Mouse (Mus musculus) lung, postnatal 0 days (tissue): ENCODE data around the gene Cpxm1. TPM values are rescaled to one million over a fixed set of nuclear protein-coding genes. Genes with fewer than 3 reads are reported as not detected.

Source experiments
- ATAC-seq: fragments of 200-750 bp; cut with Nextera tagmentation; 2 replicates; pipeline ENCODE4 v1.8.0; 2017; ENCODE audit warnings: moderate library complexity
- DNase-seq: peaks from one replicate; pipeline ENCODE4 v3.0.0-alpha.2; 2016; ENCODE audit warnings: low spot score
- H3K27ac ChIP-seq: fragments of 300-500 bp; sonication (generic); 2 replicates; pipeline ENCODE4 v1.5.1; 2014; ENCODE audit warnings: antibody characterized with exemption, mild to moderate bottlenecking, low read length, mixed read lengths
- H3K27me3 ChIP-seq: fragments of 300-500 bp; sonication (generic); replicated peaks from 2 replicates; pipeline ENCODE4 v1.6.1; 2014; ENCODE audit warnings: low read length, mixed read lengths; ENCODE audit not compliant: insufficient read depth
- H3K36me3 ChIP-seq: fragments of 300-500 bp; sonication (generic); 2 replicates; pipeline ENCODE4 v1.6.1; 2014; ENCODE audit warnings: low read length, mixed read lengths; ENCODE audit not compliant: insufficient read depth
- H3K4me1 ChIP-seq: fragments of 300-500 bp; sonication (generic); 2 replicates; pipeline ENCODE4 v1.6.1; 2014; ENCODE audit warnings: antibody characterized with exemption, low read depth, low read length, mixed read lengths; ENCODE audit not compliant: insufficient read depth
- H3K4me2 ChIP-seq: fragments of 300-500 bp; sonication (generic); replicated peaks from 2 replicates; pipeline ENCODE4 v1.6.1; 2014; ENCODE audit warnings: low read depth, mild to moderate bottlenecking, low read length, moderate library complexity, mixed read lengths
- H3K4me3 ChIP-seq: fragments of 300-500 bp; sonication (generic); 2 replicates; pipeline ENCODE4 v1.5.1; 2014; ENCODE audit warnings: low read depth, low read length
- H3K9ac ChIP-seq: fragments of 300-500 bp; sonication (generic); replicated peaks from 2 replicates; pipeline ENCODE4 v1.6.1; 2014; ENCODE audit warnings: low read depth, mild to moderate bottlenecking
- H3K9me3 ChIP-seq: fragments of 300-500 bp; sonication (generic); 2 replicates; pipeline ENCODE4 v1.6.1; 2016; ENCODE audit warnings: low read length, mixed read lengths
- CTCF ChIP-seq: IDR thresholded peaks from 2 replicates; pipeline ENCODE4 v1.5.1; 2016; ENCODE audit warnings: antibody characterized with exemption, mild to moderate bottlenecking
- EP300 ChIP-seq: IDR thresholded peaks from 2 replicates; pipeline ENCODE4 v1.6.1; 2016; ENCODE audit warnings: antibody characterized with exemption, mild to moderate bottlenecking, control low read depth
- WGBS: fragments of 180-500 bp; shearing (Covaris S2); extraction: QIAGEN DNeasy Blood & Tissue Kit; methylation state at CpG from one replicate; pipeline ENCODE4 v1.1.7; 2014; 5-methylcytosine and 5-hydroxymethylcytosine counted together
- polyA plus RNA-seq: library from polyadenylated mRNA; unstranded; fragments of >200 nt; fragmentation: Nextera tagmentation; extraction: Ambion mirVana; gene quantifications from 2 replicates; pipeline ENCODE4 v1.2.1, GENCODE M21; 2015

The Cpxm1 gene
- 13.9 and 14.9 TPM in 2 replicates for polyA plus RNA-seq

DNA sequence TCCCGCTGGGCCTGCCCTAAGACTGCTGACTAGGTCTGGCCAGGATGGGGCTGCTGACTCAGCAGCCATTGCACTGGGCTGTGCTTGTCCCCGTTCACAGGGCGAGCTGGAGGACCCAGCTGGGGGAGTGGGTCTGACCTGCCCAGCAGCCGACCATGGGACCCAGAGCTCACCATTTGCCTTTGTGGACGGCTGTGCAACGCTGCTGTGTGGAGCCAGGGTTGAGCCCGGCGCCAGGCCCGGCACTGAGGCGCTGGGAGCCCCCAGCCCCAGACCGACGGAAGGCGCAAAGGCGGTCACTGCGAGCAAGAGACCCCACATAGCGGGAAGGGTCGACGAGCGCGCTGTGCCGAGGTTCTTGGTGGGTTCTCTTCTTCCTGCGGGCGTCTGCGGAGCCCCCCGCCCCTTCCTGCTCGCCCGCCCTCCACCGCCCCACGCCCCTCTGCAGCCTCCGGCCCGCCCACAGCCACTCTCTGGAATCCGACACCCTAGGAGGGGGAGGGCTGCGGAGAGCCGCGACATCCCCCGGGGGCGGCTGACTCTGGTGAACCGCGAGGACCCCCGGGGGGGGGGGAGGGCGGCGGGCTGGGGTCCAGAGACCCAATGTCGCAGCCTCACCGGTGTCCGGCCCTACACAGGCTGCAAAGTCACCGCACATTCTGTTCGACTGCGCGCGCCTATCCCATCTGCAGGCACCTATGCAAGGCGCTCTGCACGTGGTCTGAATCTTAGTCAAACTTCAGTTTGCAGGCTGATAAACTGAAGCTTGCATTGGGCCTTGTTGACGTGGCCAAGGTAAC, at the start of gene Cpxm1:
Cpxm1 (minus strand) TSS at position 389 of the 800 bp plus-strand sequence.
- TF ChIP-seq EP300 (no peak), CTCF (no peak)
- Histone ChIP-seq H3K27ac (no peak within 1 kb of the TSS), H3K4me3 (peak within 1 kb of the TSS; percentile 53), H3K4me1 (no peaks in the 10 kb centered on the region), H3K9me3 (no peaks in the 10 kb centered on the region), H3K36me3 (no peaks in the 10 kb centered on the region), H3K4me2 (peak within 1 kb of the TSS; percentile 90), H3K27me3 (no peaks in the 10 kb centered on the region), H3K9ac (0 out of 2 replicates have a peak within 1 kb of the TSS, but pooled peaks have one; percentile 16)
- ATAC-seq, result peak; percentile 56
- WGBS, result 5% methylated on average over 38 of the region's 53 CpGs
- peak; percentile 19 for DNase-seq

DNA sequence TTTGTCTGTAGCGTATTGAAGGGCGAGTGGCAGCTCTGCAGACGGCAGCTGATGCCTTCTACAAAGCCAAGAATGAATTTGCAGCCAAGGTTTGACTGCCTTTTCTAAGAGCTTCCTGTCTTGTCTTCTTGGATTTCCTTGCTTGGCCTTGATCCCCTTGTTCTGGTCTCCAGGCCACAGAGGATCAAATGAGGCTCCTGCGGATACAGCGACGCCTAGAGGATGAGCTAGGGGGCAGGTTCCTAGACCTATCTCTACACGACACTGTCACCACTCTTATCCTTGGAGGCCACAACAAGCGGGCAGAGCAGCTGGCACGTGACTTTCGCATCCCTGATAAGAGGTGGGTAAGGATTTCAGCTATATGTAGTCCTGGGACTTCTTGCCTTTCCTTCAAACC, 44.8 kb upstream of the Cpxm1 start:
- Histone ChIP-seq H3K4me1 (no peaks in the 10 kb centered on the region), H3K36me3 (peaks cover 25% of the 10 kb centered on the region; the same call in 1 of the 2 replicates), H3K4me2 (no peak overlapping the region), H3K9me3 (no peaks in the 10 kb centered on the region), H3K27me3 (no peaks in the 10 kb centered on the region), H3K27ac (no peak overlapping the region), H3K4me3 (no peak overlapping the region), H3K9ac (no peak overlapping the region)
- no peak for ATAC-seq
- DNase-seq, result no peak
- WGBS, result 85% methylated on average over 10 of the region's 10 CpGs
- no peak for TF ChIP-seq EP300
- TF ChIP-seq CTCF, result no peak

DNA sequence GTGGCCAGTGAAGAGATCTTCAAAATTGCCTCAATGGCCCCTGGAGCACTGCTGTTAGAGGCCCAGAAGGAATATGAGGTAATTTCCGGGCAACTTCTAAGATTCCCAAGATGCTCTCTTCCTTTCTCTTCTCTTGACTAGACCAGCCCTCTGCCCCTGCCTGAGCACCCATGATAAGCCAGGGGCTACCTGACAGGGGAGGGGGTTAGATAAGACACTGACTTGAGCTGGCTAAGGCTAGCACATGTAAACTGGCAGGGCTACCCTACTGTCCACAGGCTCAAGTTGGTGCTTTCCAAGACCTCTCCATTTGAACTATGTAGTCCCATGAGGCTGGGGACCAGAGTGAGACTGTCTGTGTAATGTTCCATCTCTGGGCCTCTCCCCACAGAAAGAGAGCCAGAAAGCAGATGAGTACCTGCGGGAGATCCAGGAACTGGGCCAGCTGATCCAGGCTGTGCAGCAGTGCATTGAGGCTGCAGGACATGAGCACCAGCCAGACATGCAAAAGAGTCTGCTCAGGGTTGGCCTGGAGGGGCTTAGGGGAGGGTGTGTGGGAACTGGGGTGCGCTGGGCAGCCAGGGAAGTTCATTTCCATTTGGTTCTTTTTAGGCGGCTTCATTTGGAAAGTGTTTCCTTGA, 42.6 kb upstream of the Cpxm1 start:
- ATAC-seq, result no peak
- WGBS, result 93% methylated on average over 4 of the region's 4 CpGs
- no peak for TF ChIP-seq EP300
- TF ChIP-seq CTCF, result no peak
- Histone ChIP-seq H3K9me3 (no peaks in the 10 kb centered on the region), H3K4me1 (no peaks in the 10 kb centered on the region), H3K27me3 (no peaks in the 10 kb centered on the region), H3K4me3 (no peak overlapping the region), H3K27ac (no peak overlapping the region), H3K36me3 (peaks cover 25% of the 10 kb centered on the region; the same call in 1 of the 2 replicates), H3K4me2 (no peak overlapping the region), H3K9ac (no peak overlapping the region)
- DNase-seq, result no peak

DNA sequence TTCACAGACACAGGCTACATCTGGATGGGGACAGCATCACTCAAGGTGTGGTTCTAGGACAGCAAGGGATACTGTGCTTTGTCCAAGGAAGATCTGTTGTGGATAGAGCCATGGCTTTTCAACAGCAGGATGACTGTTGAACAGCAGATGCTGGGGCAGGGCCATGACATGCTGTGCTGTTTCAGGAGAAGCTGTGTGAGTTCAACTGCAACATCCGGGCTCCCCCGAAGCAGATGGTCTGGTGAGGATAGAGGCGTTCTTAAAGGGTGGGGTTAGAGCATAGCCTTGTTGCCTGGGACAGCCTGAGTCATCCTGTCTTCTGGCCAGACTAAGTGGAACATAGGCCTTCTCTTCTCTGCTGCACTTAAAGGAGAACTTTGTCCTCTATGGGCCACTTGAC, 41.5 kb upstream of the Cpxm1 start:
- Histone ChIP-seq H3K4me3 (no peak overlapping the region), H3K4me2 (no peak overlapping the region), H3K36me3 (peaks cover 25% of the 10 kb centered on the region; the same call in 1 of the 2 replicates), H3K9me3 (no peaks in the 10 kb centered on the region), H3K27ac (no peak overlapping the region), H3K9ac (no peak overlapping the region), H3K27me3 (no peaks in the 10 kb centered on the region), H3K4me1 (no peaks in the 10 kb centered on the region)
- no peak for DNase-seq
- 87% methylated on average over 3 of the region's 3 CpGs for WGBS
- ATAC-seq, result no peak
- TF ChIP-seq EP300, result no peak
- TF ChIP-seq CTCF, result no peak

DNA sequence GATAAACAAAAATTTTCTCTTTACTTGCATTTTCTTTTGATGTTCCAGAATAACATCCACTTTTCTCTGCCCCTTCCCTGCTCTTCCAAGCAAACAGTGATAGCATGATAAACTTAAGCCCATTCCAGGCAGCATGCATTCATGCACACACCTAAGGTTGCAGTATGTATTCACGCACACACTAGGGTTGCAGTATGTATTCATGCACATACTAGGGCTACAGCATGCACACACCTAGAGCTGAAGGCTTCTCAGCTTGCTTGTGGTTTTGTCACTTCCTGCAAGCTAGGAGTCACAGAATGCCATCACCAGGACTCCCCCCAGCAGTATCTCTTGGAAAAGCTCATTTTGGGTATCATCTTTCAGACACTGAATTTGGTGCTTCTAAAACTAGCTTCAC, 39.4 kb upstream of the Cpxm1 start:
- H3K36me3 ChIP-seq, result peaks cover 13% of the 10 kb centered on the region; the same call in 1 of the 2 replicates
- no peak for TF ChIP-seq EP300
- no peak for TF ChIP-seq CTCF
- no peak overlapping the region for H3K27ac ChIP-seq
- no peaks in the 10 kb centered on the region for H3K4me1 ChIP-seq
- H3K4me3 ChIP-seq, result no peak overlapping the region
- H3K27me3 ChIP-seq, result no peaks in the 10 kb centered on the region
- no peak overlapping the region for H3K4me2 ChIP-seq
- WGBS, result 97% methylated on average over 1 of the region's 1 CpGs
- no peak overlapping the region for H3K9ac ChIP-seq
- H3K9me3 ChIP-seq, result no peaks in the 10 kb centered on the region
- ATAC-seq (no peak), DNase-seq (no peak)

DNA sequence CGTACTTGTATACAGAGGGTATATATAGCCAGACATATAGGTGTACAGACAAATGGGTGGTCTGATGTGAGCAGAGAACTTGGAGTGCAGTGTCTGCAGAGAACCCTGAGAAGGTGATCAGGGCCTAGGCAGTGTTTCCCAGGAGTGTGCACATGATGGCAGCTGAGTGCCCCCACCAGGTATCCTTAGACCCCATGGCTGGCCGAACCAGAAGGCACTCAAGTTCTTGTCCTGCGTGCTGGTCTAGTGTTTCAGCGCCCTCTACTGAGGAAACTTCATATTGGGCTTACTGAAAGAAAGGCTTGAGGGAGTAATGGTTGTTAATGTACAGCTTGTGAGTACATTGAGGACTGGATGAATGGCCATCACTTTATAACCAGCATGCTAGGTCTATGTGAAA, 35.8 kb upstream of the Cpxm1 start:
- peak; percentile 60 for DNase-seq
- WGBS, result 19% methylated on average over 4 of the region's 4 CpGs

More for the DNA sequence above, 35.8 kb upstream of the Cpxm1 start:
- no peak overlapping the region for H3K27ac ChIP-seq
- H3K9me3 ChIP-seq, result no peaks in the 10 kb centered on the region
- no peak overlapping the region for H3K9ac ChIP-seq
- no peak overlapping the region for H3K4me3 ChIP-seq
- peak; percentile 82 for TF ChIP-seq CTCF
- TF ChIP-seq EP300, result no peak
- no peaks in the 10 kb centered on the region; the same call in 1 of the 2 replicates for H3K36me3 ChIP-seq
- no peaks in the 10 kb centered on the region for H3K4me1 ChIP-seq
- no peak overlapping the region for H3K4me2 ChIP-seq
- H3K27me3 ChIP-seq, result no peaks in the 10 kb centered on the region
- no peak for ATAC-seq
